Mouse (Mus musculus): Measurements from ENCODE around the gene Fam107a.
"Not testable (repeated sequence)": the region's sequence is repeated elsewhere in the genome, so short reads cannot be mapped to it uniquely, and the experiment has no call there.

GRCm38 (mm10) chr14:8271281-8271680, 46.5 kb downstream of the Fam107a start:
- TF ChIP-seq CTCF, EP300 (IDR thresholded peaks at IDR 0.05; ENCODE audit: low read depth): not testable (repeated sequence)

Measured in liver, postnatal 0 days (tissue).